Mouse (Mus musculus) kidney, postnatal 36 days (tissue): ENCODE data around the gene Nppc.

Source experiments
- DNase-seq, 2 experiments: peaks; one replicate each; pipeline ENCODE4 v3.0.0; 2021 to 2022; ENCODE audit warnings: mixed read lengths in 2 of 2

The Nppc gene

GRCm38 (mm10) chr1:86670279-86671038, at the start of gene Nppc:
Gene Nppc (minus strand): TSS chr1:86670571.
- DNase-seq = peak; percentile 74 to 82

- DNase-seq = no peak
Measured at GRCm38 (mm10) chr1:86719391-86719790, 49.0 kb upstream of the Nppc start.

- peak in 1 of 2 experiments; percentile 9 for DNase-seq
Measured at GRCm38 (mm10) chr1:86718190-86718589, 47.8 kb upstream of the Nppc start.

GRCm38 (mm10) chr1:86713054-86713453, 42.7 kb upstream of the Nppc start:
- DNase-seq = peak in 1 of 2 experiments; percentile 32

- peak in 1 of 2 experiments; percentile 7 for DNase-seq
Measured at GRCm38 (mm10) chr1:86712045-86712444, 41.7 kb upstream of the Nppc start.

GRCm38 (mm10) chr1:86709546-86709945, 39.2 kb upstream of the Nppc start:
- DNase-seq = no peak

- no peak for DNase-seq
Measured at GRCm38 (mm10) chr1:86705461-86705860, 35.1 kb upstream of the Nppc start.

GRCm38 (mm10) chr1:86703965-86704326, 33.6 kb upstream of the Nppc start:
- DNase-seq = no peak

- peak; percentile 89 to 94 for DNase-seq
Measured at GRCm38 (mm10) chr1:86703300-86703964, 33.1 kb upstream of the Nppc start, which contains the start of gene Dis3l2. Gene Dis3l2 (plus strand): TSS chr1:86703808.

- DNase-seq = no peak
Measured at GRCm38 (mm10) chr1:86700367-86700766, 30.0 kb upstream of the Nppc start.

GRCm38 (mm10) chr1:86699346-86700136, 29.2 kb upstream of the Nppc start:
- DNase-seq = no peak

- peak; percentile 27 to 64 for DNase-seq
Measured at GRCm38 (mm10) chr1:86698721-86699120, 28.4 kb upstream of the Nppc start.

GRCm38 (mm10) chr1:86696948-86697347, 26.6 kb upstream of the Nppc start:
- DNase-seq = peak in 1 of 2 experiments; percentile 35

- DNase-seq = no peak
Measured at GRCm38 (mm10) chr1:86691027-86691426, 20.7 kb upstream of the Nppc start.

- no peak for DNase-seq
Measured at GRCm38 (mm10) chr1:86687236-86687635, 16.9 kb upstream of the Nppc start.

- no peak for DNase-seq
Measured at GRCm38 (mm10) chr1:86678667-86679066, 8.3 kb upstream of the Nppc start.

GRCm38 (mm10) chr1:86677624-86678023, 7.3 kb upstream of the Nppc start:
- DNase-seq = no peak

GRCm38 (mm10) chr1:86675126-86675525, 4.8 kb upstream of the Nppc start:
- DNase-seq = no peak

- no peak for DNase-seq
Measured at GRCm38 (mm10) chr1:86674385-86674784, 4.0 kb upstream of the Nppc start.

- peak; percentile 81 to 87 for DNase-seq
Measured at GRCm38 (mm10) chr1:86669552-86670273, 658 bp downstream of the Nppc start.

GRCm38 (mm10) chr1:86665091-86665490, 5.3 kb downstream of the Nppc start:
- peak in 1 of 2 experiments; percentile 6 for DNase-seq

- DNase-seq = peak; percentile 43 to 72
Measured at GRCm38 (mm10) chr1:86657071-86657470, 13.3 kb downstream of the Nppc start.

GRCm38 (mm10) chr1:86652675-86653074, 17.7 kb downstream of the Nppc start:
- no peak for DNase-seq
